In genomic region chr7:89410294-89410693, GRCm38 (mm10) we compare ENCODE assay signal across 20 mouse cellular contexts. TPM values are rescaled to one million over a fixed set of nuclear protein-coding genes. Genes with fewer than 3 reads are reported as not detected.
DNase-seq lines count a peak whose midpoint lies in the region; ATAC-seq and TF ChIP-seq lines count a peak whose summit lies in the region.
"Had no signal": no experiment of that assay in that cellular context is flagged by ENCODE, and none has a peak within 500 bp of the region (broad histone marks: within the 10 kb centered on the region; RNA-seq: fewer than 3 reads in every experiment).

No protein-coding gene starts in this region.

- peaks cover 21% of the 10 kb centered on the region for H3K36me3 ChIP-seq in heart, embryonic 15.5 days
- H3K36me3 ChIP-seq in intestine, embryonic 15.5 days, result no peaks in the 10 kb centered on the region
- H3K36me3 ChIP-seq in kidney, embryonic 16.5 days (ENCODE audit: insufficient read depth, low read length), result peaks cover 27% of the 10 kb centered on the region
- peaks cover 53% of the 10 kb centered on the region for H3K36me3 ChIP-seq in limb, embryonic 13.5 days
- no peaks in the 10 kb centered on the region for H3K36me3 ChIP-seq in lung, postnatal 0 days (ENCODE audit: insufficient read depth, low read length)
- H3K36me3 ChIP-seq: midbrain, embryonic 12.5 days; neural tube, embryonic 15.5 days had no signal

- no peaks in the 10 kb centered on the region for H3K9me3 ChIP-seq in heart, embryonic 15.5 days (replicated peaks)
- H3K9me3 ChIP-seq in intestine, embryonic 15.5 days, result no peaks in the 10 kb centered on the region
- H3K9me3 ChIP-seq in kidney, embryonic 16.5 days (ENCODE audit: low read length), result no peaks in the 10 kb centered on the region
- H3K9me3 ChIP-seq in limb, embryonic 13.5 days, result no peaks in the 10 kb centered on the region
- no peaks in the 10 kb centered on the region for H3K9me3 ChIP-seq in lung, postnatal 0 days (ENCODE audit: low read length)
- H3K9me3 ChIP-seq: embryonic facial prominence, embryonic 13.5 days; midbrain, embryonic 12.5 days; neural tube, embryonic 15.5 days had no signal

- no peak overlapping the region for H3K4me3 ChIP-seq in heart, embryonic 15.5 days
- H3K4me3 ChIP-seq in intestine, embryonic 15.5 days (replicated peaks), result no peak overlapping the region
- 0 out of 2 replicates have a peak overlapping the region, but pooled peaks have one; percentile 2 for H3K4me3 ChIP-seq in kidney, embryonic 16.5 days (ENCODE audit: low read length)
- H3K4me3 ChIP-seq in limb, embryonic 13.5 days, result 0 out of 2 replicates have a peak overlapping the region, but pooled peaks have one; percentile 1
- no peak overlapping the region for H3K4me3 ChIP-seq in lung, postnatal 0 days (ENCODE audit: low read depth, low read length)
- H3K4me3 ChIP-seq: embryonic facial prominence, embryonic 13.5 days; midbrain, embryonic 12.5 days; myocyte; neural tube, embryonic 15.5 days had no signal

- H3K27me3 ChIP-seq in heart, embryonic 15.5 days, result no peaks in the 10 kb centered on the region
- no peaks in the 10 kb centered on the region; the same call in 1 of the 2 replicates for H3K27me3 ChIP-seq in intestine, embryonic 15.5 days (replicated peaks)
- H3K27me3 ChIP-seq in kidney, embryonic 16.5 days (ENCODE audit: insufficient read depth, low read length), result no peaks in the 10 kb centered on the region
- no peaks in the 10 kb centered on the region for H3K27me3 ChIP-seq in limb, embryonic 13.5 days
- H3K27me3 ChIP-seq in lung, postnatal 0 days (replicated peaks; ENCODE audit: insufficient read depth, low read length), result no peaks in the 10 kb centered on the region
- H3K27me3 ChIP-seq: neural tube, embryonic 15.5 days had no signal

- WGBS in heart, embryonic 15.5 days, result 70% methylated on average over 4 of the region's 4 CpGs
- 62% methylated on average over 4 of the region's 4 CpGs for WGBS in intestine, embryonic 15.5 days
- 23% methylated on average over 4 of the region's 4 CpGs for WGBS in kidney, embryonic 16.5 days
- WGBS in limb, embryonic 13.5 days, result 57% methylated on average over 4 of the region's 4 CpGs
- WGBS in lung, postnatal 0 days, result 67% methylated on average over 4 of the region's 4 CpGs

- ATAC-seq in heart, embryonic 15.5 days (replicated peaks; ENCODE audit: insufficient number of reproducible peaks, insufficient read depth, low FRiP score, low read depth), result no peak
- peak; percentile 61 for ATAC-seq in intestine, embryonic 15.5 days
- peak; percentile 89 for ATAC-seq in kidney, embryonic 16.5 days (ENCODE audit: low FRiP score, low TSS enrichment)
- ATAC-seq in limb, embryonic 13.5 days (ENCODE audit: low FRiP score, low read depth), result no peak
- no peak for ATAC-seq in lung, postnatal 0 days
- ATAC-seq: activated CD4-positive, CD25-positive, alpha-beta regulatory T cell, adult 4 months; forebrain, embryonic 16.5 days had no signal

- H3K27ac ChIP-seq in heart, embryonic 15.5 days, result no peak overlapping the region
- H3K27ac ChIP-seq in intestine, embryonic 15.5 days, result no peak overlapping the region
- H3K27ac ChIP-seq in kidney, embryonic 16.5 days (ENCODE audit: low read length), result peak overlapping the region; percentile 76
- no peak overlapping the region for H3K27ac ChIP-seq in limb, embryonic 13.5 days
- H3K27ac ChIP-seq in lung, postnatal 0 days (ENCODE audit: low read length), result no peak overlapping the region
- H3K27ac ChIP-seq: embryonic facial prominence, embryonic 13.5 days; midbrain, embryonic 12.5 days; neural tube, embryonic 15.5 days had no signal

- peaks cover 34% of the 10 kb centered on the region for H3K4me1 ChIP-seq in heart, embryonic 15.5 days (replicated peaks)
- peaks cover 20% of the 10 kb centered on the region for H3K4me1 ChIP-seq in intestine, embryonic 15.5 days (replicated peaks)
- H3K4me1 ChIP-seq in kidney, embryonic 16.5 days (ENCODE audit: insufficient read depth, low read length), result peaks cover 75% of the 10 kb centered on the region
- H3K4me1 ChIP-seq in limb, embryonic 13.5 days, result peaks cover 70% of the 10 kb centered on the region
- H3K4me1 ChIP-seq in lung, postnatal 0 days (ENCODE audit: insufficient read depth, low read depth, low read length), result peaks cover 21% of the 10 kb centered on the region

- no peak for TF ChIP-seq EP300 in lung, postnatal 0 days (IDR thresholded peaks at IDR 0.05)

- TF ChIP-seq CTCF in lung, postnatal 0 days (IDR thresholded peaks at IDR 0.05), result no peak

- no peak for DNase-seq in heart, postnatal 4 days
- no peak for DNase-seq in lung, postnatal 0 days (ENCODE audit: low spot score)
- DNase-seq in lung, postnatal 25 days (ENCODE audit: low spot score), result no peak
- DNase-seq: adrenal gland, postnatal 25 days; cerebellum, adult 9-11 months; lung, adult 2 months; retina, postnatal 1 day; right cerebral cortex, postnatal 4 days; thymus, postnatal 36 days had no signal

- H3K4me2 ChIP-seq in heart, embryonic 15.5 days, result peak overlapping the region; percentile 27; the same call in 1 of the 2 replicates
- 0 out of 2 replicates have a peak overlapping the region, but pooled peaks have one; percentile 1 for H3K4me2 ChIP-seq in intestine, embryonic 15.5 days (replicated peaks)
- peak overlapping the region; percentile 76 for H3K4me2 ChIP-seq in kidney, embryonic 16.5 days (replicated peaks; ENCODE audit: low read depth, low read length)
- peak overlapping the region; percentile 54 for H3K4me2 ChIP-seq in limb, embryonic 13.5 days (replicated peaks)
- no peak overlapping the region for H3K4me2 ChIP-seq in lung, postnatal 0 days (replicated peaks; ENCODE audit: low read depth, low read length)
- H3K4me2 ChIP-seq: embryonic facial prominence, embryonic 13.5 days; liver, embryonic 11.5 days; midbrain, embryonic 12.5 days; neural tube, embryonic 15.5 days had no signal

- H3K9ac ChIP-seq in heart, embryonic 15.5 days, result no peak overlapping the region
- no peak overlapping the region for H3K9ac ChIP-seq in intestine, embryonic 15.5 days
- no peak overlapping the region for H3K9ac ChIP-seq in kidney, embryonic 16.5 days (replicated peaks; ENCODE audit: low read length)
- H3K9ac ChIP-seq in limb, embryonic 13.5 days, result 0 out of 2 replicates have a peak overlapping the region, but pooled peaks have one; percentile 31
- no peak overlapping the region for H3K9ac ChIP-seq in lung, postnatal 0 days (replicated peaks; ENCODE audit: low read depth)
- H3K9ac ChIP-seq: embryonic facial prominence, embryonic 13.5 days; midbrain, embryonic 12.5 days; neural tube, embryonic 15.5 days had no signal

RNA-seq across cellular contexts. Expression of gene Fzd4, which starts 6.1 kb away (rescaled TPM):
- 9.3 and 10.0 TPM in 2 replicates for polyA plus RNA-seq in heart, embryonic 15.5 days (2015; fragmentation: Nextera tagmentation; extraction: Ambion mirVana)
- 10 to 100 TPM; 43.2 TPM for total RNA-seq in heart, postnatal 4 days (2021)
- polyA plus RNA-seq in intestine, embryonic 15.5 days (2015; fragmentation: Nextera tagmentation; extraction: Ambion mirVana), result 9.1 and 9.5 TPM in 2 replicates
- 28.1 and 31.0 TPM in 2 replicates for polyA plus RNA-seq in kidney, embryonic 16.5 days (2015; fragmentation: Nextera tagmentation; extraction: Ambion mirVana)
- polyA plus RNA-seq in limb, embryonic 13.5 days (2015; fragmentation: Nextera tagmentation; extraction: Ambion mirVana), result 15.1 and 16.5 TPM in 2 replicates
- polyA plus RNA-seq in lung, postnatal 0 days (2015; fragmentation: Nextera tagmentation; extraction: Ambion mirVana), result 14.3 and 16.1 TPM in 2 replicates
- polyA plus RNA-seq: activated CD4-positive, CD25-positive, alpha-beta regulatory T cell, adult 4 months had no signal

RNA-seq across cellular contexts. Expression of gene Tmem135, which starts 6.3 kb away (rescaled TPM):
- polyA plus RNA-seq in heart, embryonic 15.5 days (2015; fragmentation: Nextera tagmentation; extraction: Ambion mirVana), result 25.8 and 26.1 TPM in 2 replicates
- 10 to 100 TPM; 35.9 to 43.6 TPM for total RNA-seq in heart, postnatal 4 days (2021)
- polyA plus RNA-seq in intestine, embryonic 15.5 days (2015; fragmentation: Nextera tagmentation; extraction: Ambion mirVana), result 42.4 and 43.8 TPM in 2 replicates
- 37.6 and 39.9 TPM in 2 replicates for polyA plus RNA-seq in kidney, embryonic 16.5 days (2015; fragmentation: Nextera tagmentation; extraction: Ambion mirVana)
- 21.2 and 22.9 TPM in 2 replicates for polyA plus RNA-seq in limb, embryonic 13.5 days (2015; fragmentation: Nextera tagmentation; extraction: Ambion mirVana)
- polyA plus RNA-seq in lung, postnatal 0 days (2015; fragmentation: Nextera tagmentation; extraction: Ambion mirVana), result 21.7 and 26.1 TPM in 2 replicates

Comparison
In these comparisons a context has a peak if more than half of its experiments do, and no peak if none do; other contexts are left out.
1. ATAC-seq: peak in intestine, embryonic 15.5 days (single experiment) and kidney, embryonic 16.5 days (single experiment); none in heart, embryonic 15.5 days (single experiment), limb, embryonic 13.5 days (single experiment) and lung, postnatal 0 days (single experiment).
2. H3K4me3 ChIP-seq: peak in kidney, embryonic 16.5 days (single experiment) and limb, embryonic 13.5 days (single experiment); none in heart, embryonic 15.5 days (single experiment), intestine, embryonic 15.5 days (single experiment) and lung, postnatal 0 days (single experiment).